Mouse (Mus musculus) spleen, postnatal 36 days (tissue): ENCODE measurements around the gene Olfr1459.

Source experiments
- DNase-seq, 2 experiments: peaks; one replicate each; pipeline ENCODE4 v3.0.0; 2022; ENCODE audit warnings: low spot score in 2 of 2, mixed read lengths in 1 of 2

Olfr1459 gene

DNA sequence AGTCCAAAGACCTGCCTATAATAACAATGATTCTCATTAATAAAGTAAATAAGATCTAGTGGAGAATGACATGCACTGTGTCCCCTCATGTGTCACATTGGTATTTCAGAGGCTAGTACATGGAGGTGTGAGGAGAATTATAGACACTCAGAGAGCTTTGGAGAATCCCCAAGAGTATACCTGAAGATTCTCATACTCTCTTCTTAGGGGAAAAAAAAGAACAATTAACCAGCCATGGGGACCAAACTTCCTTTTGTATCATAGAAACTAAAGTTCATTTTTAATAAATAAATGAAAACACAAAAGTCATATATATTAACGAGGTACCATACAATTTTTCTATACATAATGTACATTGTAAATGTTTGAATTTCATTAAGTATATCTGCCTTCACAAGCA is at the start of gene Olfr1459:
TSS of gene Olfr1459 (minus strand) at position 101 of the 400 bp plus-strand sequence.
- no peak for DNase-seq

DNA sequence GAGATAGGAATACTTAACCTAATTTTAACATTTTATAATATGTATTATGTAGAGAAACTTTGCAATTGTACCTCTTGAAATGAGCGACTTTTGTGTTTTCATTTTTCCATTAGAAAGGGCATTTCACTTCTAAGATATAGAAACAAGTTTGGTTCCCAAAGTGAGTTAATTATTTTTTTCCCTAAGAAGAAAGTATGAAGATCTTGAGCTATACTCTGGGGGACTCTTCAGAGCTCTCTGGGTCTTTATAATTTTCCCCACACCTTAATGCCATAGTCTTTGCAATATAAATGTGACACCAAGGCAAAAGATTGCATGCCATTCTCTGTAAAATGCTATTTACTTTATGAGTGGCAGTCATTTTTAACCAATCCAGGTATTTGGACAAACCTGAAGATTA is 36.1 kb upstream of the Olfr1459 start, which contains the start of gene Olfr1462:
TSS of gene Olfr1462 (plus strand) at position 301 of the 400 bp plus-strand sequence.
- no peak for DNase-seq

DNA sequence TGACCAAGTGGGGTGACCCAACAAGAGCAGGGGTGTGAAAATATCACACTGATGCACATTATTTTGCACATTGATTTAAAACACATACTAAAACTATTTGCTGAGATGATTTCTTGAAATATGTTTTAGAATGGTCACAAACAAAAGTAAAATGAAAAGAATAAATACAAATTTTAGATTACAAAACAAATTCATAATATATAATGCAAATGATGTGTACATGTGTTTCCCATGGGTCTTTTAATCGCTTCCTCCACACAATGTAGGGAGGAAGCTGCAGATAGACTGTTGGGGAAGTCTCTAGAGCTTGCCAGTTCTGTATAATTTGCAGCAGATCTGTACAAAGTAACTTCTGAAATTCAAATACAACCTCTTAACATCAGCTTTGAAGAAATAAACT is 13.4 kb upstream of the Olfr1459 start, which contains the start of gene Olfr1461:
TSS of gene Olfr1461 (plus strand) at position 301 of the 400 bp plus-strand sequence.
- DNase-seq: no peak

DNA sequence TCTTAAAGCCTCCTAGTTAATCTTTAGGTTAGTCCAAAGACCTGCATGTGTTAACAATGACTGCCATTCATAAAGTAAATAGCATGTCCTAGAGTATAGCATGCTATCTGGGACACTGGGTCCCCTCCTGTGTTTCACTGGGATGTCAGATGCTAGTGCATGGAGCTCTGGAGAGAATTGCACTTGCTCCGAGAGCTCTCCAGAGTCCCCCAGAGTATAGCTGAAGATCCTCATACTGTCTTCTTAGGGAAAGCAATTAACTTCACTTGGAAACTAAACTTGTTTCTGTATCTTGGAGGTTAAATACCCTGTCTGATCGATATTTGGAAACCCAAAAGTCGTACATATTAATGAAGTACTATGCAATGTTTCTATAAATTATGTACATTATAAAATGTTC is 42.7 kb downstream of the Olfr1459 start, which contains the start of gene Olfr1458:
TSS of gene Olfr1458 (minus strand) at position 101 of the 400 bp plus-strand sequence.
- DNase-seq: no peak

DNA sequence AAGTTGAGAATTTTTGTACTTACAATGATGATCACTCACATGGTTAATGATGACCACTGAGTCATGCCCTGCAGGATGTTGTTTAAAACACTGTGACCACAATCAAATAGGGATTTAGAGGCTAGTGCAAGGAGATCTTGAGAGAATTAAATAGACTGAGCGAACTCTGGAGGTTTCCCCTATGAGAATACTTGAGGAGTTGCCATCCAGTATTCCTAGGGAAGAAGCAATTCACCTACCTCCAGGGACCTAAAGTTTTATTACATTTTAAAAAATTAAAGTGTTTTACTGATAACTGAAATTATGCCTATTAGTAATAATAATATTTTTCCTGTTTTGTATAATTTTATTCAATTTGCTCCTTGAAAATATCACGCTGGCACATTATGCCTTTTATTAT is 51.6 kb downstream of the Olfr1459 start, which contains the start of gene Olfr1457:
TSS of gene Olfr1457 (minus strand) at position 101 of the 400 bp plus-strand sequence.
- no peak for DNase-seq

DNA sequence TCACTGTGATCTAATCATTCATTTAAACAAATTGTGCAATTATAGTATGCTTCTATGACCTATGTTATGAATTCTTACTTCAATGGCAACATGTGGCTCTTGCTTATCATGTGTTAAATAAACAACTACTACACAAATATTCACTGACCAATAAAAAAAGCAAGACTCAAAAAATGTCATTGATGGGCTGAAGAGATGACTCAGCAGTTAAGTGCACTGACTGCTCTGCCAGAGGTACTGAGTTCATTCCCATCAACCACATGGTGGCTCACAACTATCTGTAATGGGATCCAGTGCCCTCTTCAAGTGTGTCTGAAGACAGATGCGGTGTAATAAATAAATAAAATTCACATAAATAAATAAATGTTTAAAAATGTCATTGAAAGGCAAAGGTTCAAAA is 55.4 kb downstream of the Olfr1459 start:
- no peak for DNase-seq
